Mouse (Mus musculus) layer of hippocampus, adult 18-20 months (tissue): ENCODE results near the gene Mup9. TPM values are rescaled to one million over a fixed set of nuclear protein-coding genes. Genes with fewer than 3 reads are reported as not detected.
"Not testable (repeated sequence)": the region's sequence is repeated elsewhere in the genome, so short reads cannot be mapped to it uniquely, and the experiment has no call there.

ENCODE experiments used
- DNase-seq, 2 experiments: peaks; one replicate each; pipeline ENCODE4 v3.0.0; 2022; ENCODE audit warnings: low spot score in 2 of 2
- long read RNA-seq: library from polyadenylated mRNA; stranded (forward); transcript quantifications from one replicate; pipeline ENCODE4 v2.0.0, GENCODE M21; 2021
- total RNA-seq, 2 experiments: library from RNA; stranded (reverse); gene quantifications; 2 replicates each; pipeline ENCODE4 v1.2.3; 2021

The Mup9 gene
- not detected for total RNA-seq
- long read RNA-seq: 0 reads

GRCm38 (mm10) chr4:60421852-60422251 is at the start of gene Mup9:
Mup9 (minus strand) TSS chr4:60421952.
- DNase-seq: not testable (repeated sequence)

Other genes with a start within 250 kb of the Mup9 start
- gene Mup8, start 199.4 kb downstream of the Mup9 start, total RNA-seq: not detected
- gene Mup1, start 80.0 kb upstream of the Mup9 start, total RNA-seq: not detected
- gene Mup10, start 160.2 kb upstream of the Mup9 start, total RNA-seq: not detected
- not detected for gene Mup11, start 240.5 kb upstream of the Mup9 start, total RNA-seq